Mouse (Mus musculus) megakaryocyte, embryonic 14.5 days (primary cell): ENCODE results near the gene Gm2056.
"Not testable (repeated sequence)": the region's sequence is repeated elsewhere in the genome, so short reads cannot be mapped to it uniquely, and the experiment has no call there.

ENCODE experiments used
- FLI1 ChIP-seq: IDR thresholded peaks from 2 replicates; pipeline ENCODE4 v1.6.1; 2012; ENCODE audit warnings: low read length, inconsistent platforms, mixed read lengths
- GATA1 ChIP-seq: IDR thresholded peaks from 3 replicates; pipeline ENCODE4 v1.6.1; 2012; ENCODE audit warnings: mixed read lengths, low read length, inconsistent platforms, borderline replicate concordance

DNA sequence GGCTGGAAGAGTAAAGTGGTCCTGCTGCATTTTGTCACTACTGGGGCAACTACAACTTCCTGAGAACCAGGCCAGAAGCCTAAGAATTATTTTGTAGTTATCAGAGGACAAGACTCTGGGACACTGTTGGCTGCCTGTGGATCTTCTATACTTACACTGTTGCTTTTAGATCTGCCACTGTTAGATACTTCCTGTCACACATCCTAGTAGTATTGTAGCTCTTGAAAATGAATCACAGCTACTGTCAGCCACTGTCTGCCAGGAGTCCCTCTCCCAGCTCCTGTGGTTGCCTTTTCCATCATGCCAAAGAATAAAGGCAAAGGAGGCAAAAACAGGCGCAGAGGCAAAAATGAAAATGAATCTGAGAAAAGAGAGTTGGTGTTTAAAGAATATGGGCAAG, at the start of gene Gm2056:
- TF ChIP-seq GATA1, FLI1: not testable (repeated sequence)
